Mouse (Mus musculus) hindbrain, embryonic 13.5 days (tissue): Measurements from ENCODE around the gene Ypel2. TPM values are rescaled to one million over a fixed set of nuclear protein-coding genes. Genes with fewer than 3 reads are reported as not detected.

Experiments
- ATAC-seq: fragments of 200-750 bp; cut with Nextera tagmentation; 2 replicates; pipeline ENCODE4 v1.8.0; 2017; ENCODE audit warnings: moderate TSS enrichment; ENCODE audit not compliant: low FRiP score
- H3K27ac ChIP-seq: fragments of 300-500 bp; sonication (generic); 2 replicates; pipeline ENCODE4 v1.5.1; 2015; ENCODE audit warnings: inconsistent platforms, mild to moderate bottlenecking, moderate library complexity
- H3K27me3 ChIP-seq: fragments of 300-500 bp; sonication (generic); 2 replicates; pipeline ENCODE4 v1.6.1; 2015; ENCODE audit warnings: mild to moderate bottlenecking, inconsistent platforms
- H3K36me3 ChIP-seq: fragments of 300-500 bp; sonication (generic); 2 replicates; pipeline ENCODE4 v1.6.1; 2015; ENCODE audit warnings: mild to moderate bottlenecking, inconsistent platforms
- H3K4me1 ChIP-seq: fragments of 300-500 bp; sonication (generic); replicated peaks from 2 replicates; pipeline ENCODE4 v1.6.1; 2015; ENCODE audit warnings: inconsistent platforms
- H3K4me2 ChIP-seq: fragments of 300-500 bp; sonication (generic); 2 replicates; pipeline ENCODE4 v1.6.1; 2015; ENCODE audit warnings: inconsistent platforms, mild to moderate bottlenecking, moderate library complexity
- H3K4me3 ChIP-seq: fragments of 300-500 bp; sonication (generic); 2 replicates; pipeline ENCODE4 v1.5.1; 2015; ENCODE audit warnings: mild to moderate bottlenecking, inconsistent platforms
- H3K9ac ChIP-seq: fragments of 300-500 bp; sonication (generic); 2 replicates; pipeline ENCODE4 v1.6.1; 2015; ENCODE audit warnings: mild to moderate bottlenecking, inconsistent platforms
- H3K9me3 ChIP-seq: fragments of 300-500 bp; sonication (generic); 2 replicates; pipeline ENCODE4 v1.6.1; 2016; ENCODE audit warnings: inconsistent platforms
- WGBS: fragments of 180-500 bp; shearing (Covaris S2); methylation state at CpG from one replicate; pipeline ENCODE4 v1.1.7; 2015; 5-methylcytosine and 5-hydroxymethylcytosine counted together
- polyA plus RNA-seq: library from polyadenylated mRNA; unstranded; fragments of >200 nt; fragmentation: Nextera tagmentation; extraction: Ambion mirVana; gene quantifications from 2 replicates; pipeline ENCODE4 v1.2.1, GENCODE M21; 2015

The Ypel2 gene
- polyA plus RNA-seq, 1 experiment from 2014 or later, result 4.7 TPM

DNA sequence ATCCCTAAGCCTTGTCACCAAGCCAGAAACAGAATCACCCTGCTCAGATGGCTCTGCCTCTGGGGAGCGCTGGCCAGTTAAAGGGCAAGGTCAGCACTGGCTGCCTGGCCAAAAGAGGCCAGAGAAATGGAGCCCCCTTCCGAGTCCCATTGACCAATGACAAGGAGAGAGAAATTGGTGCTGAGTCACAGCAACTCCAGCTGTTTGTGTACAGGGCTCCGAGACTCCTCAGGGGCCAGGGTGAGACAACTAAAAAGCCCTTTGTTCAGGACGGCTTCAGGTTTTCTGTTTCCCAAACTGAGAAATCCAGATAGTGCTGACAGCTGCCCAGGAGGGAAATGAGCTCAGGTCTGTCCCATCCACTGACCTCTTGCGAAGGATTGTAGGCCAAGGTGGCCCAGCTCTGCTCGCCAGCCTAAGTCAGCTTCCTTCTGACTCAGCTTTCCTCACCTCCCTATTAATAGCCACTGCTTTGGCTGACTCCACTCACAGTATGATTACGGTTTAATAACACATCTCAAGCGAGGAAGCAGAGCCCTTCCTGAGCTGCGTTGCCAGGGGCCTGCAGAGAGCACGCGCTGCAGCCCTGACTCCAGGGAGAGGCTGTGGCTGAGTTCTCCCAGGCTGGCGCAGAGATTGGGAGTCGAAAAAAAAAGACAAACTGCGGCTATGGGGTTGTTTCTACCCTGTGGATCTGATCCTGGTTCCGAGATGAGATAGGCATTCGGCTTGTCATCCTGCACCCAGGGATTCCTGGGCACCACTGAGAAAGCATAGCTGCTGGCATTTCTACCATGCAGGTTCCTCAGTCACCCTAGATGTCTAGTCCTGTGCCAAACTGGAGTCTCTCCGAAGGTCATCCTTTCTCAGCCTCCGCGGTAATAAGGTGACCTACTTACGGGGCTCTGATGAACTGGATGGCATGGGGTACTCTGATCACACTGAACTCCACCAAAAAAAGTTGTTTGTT is 73.1 kb downstream of the Ypel2 start:
- no peak for ATAC-seq
- Histone ChIP-seq H3K4me1 (peaks cover 10% of the 10 kb centered on the region; the same call in 1 of the 2 replicates), H3K36me3 (no peaks in the 10 kb centered on the region), H3K4me2 (no peak overlapping the region), H3K9ac (0 out of 2 replicates have a peak overlapping the region, but pooled peaks have one; percentile 10), H3K27ac (peak overlapping the region; percentile 52), H3K9me3 (no peaks in the 10 kb centered on the region), H3K4me3 (no peak overlapping the region), H3K27me3 (no peaks in the 10 kb centered on the region)
- WGBS, result 60% methylated on average over 20 of the region's 20 CpGs

GRCm38 (mm10) chr11:86919468-86919867 is 74.0 kb downstream of the Ypel2 start:
- Histone ChIP-seq H3K4me3 (no peak overlapping the region), H3K9me3 (no peaks in the 10 kb centered on the region), H3K36me3 (no peaks in the 10 kb centered on the region), H3K27me3 (no peaks in the 10 kb centered on the region), H3K27ac (no peak overlapping the region), H3K9ac (no peak overlapping the region), H3K4me2 (no peak overlapping the region), H3K4me1 (peaks cover 10% of the 10 kb centered on the region; the same call in 1 of the 2 replicates)
- 86% methylated on average over 7 of the region's 7 CpGs for WGBS
- ATAC-seq, result no peak

GRCm38 (mm10) chr11:86917536-86917935 is 76.0 kb downstream of the Ypel2 start:
- H3K9ac ChIP-seq, result no peak overlapping the region
- WGBS, result 87% methylated on average over 2 of the region's 2 CpGs
- ATAC-seq, result no peak
- H3K27me3 ChIP-seq, result no peaks in the 10 kb centered on the region
- no peak overlapping the region for H3K4me2 ChIP-seq
- H3K4me3 ChIP-seq, result no peak overlapping the region
- peaks cover 10% of the 10 kb centered on the region; the same call in 1 of the 2 replicates for H3K4me1 ChIP-seq
- no peak overlapping the region for H3K27ac ChIP-seq
- no peaks in the 10 kb centered on the region for H3K9me3 ChIP-seq
- H3K36me3 ChIP-seq, result no peaks in the 10 kb centered on the region

DNA sequence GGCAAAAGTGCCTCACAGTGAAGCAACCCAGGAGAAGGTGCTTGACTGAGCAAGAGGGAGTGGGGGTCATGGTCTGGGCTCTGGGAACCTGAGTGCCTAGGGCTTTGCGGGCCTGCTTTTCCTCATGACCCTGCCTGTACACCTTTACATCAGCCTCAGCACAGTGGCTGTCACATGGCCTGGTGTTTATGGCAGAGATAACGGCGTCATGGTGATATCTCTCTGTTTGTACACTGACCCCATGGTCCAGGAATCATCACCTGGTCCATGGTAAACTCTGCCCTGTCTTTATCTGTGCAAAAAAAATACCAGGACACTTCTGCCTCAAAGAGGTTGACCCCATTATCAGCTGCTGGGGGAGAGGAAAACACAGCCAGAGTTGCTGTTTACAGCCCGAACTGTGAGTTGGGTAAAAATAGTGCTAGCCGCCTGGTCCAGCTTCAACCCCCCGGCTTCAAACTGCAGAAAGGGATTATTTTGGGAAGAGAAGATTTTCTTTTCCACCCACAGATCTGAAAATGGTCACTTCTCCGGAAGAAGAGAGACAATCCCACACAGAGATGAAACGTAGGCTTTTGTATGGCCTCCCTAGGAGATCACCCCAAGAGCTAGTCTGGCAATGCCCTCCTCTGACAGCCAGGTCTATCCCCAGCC is 76.8 kb downstream of the Ypel2 start:
- Histone ChIP-seq H3K27ac (no peak overlapping the region), H3K27me3 (no peaks in the 10 kb centered on the region), H3K4me2 (no peak overlapping the region), H3K9me3 (no peaks in the 10 kb centered on the region), H3K9ac (no peak overlapping the region), H3K36me3 (no peaks in the 10 kb centered on the region), H3K4me1 (peaks cover 10% of the 10 kb centered on the region; the same call in 1 of the 2 replicates), H3K4me3 (no peak overlapping the region)
- ATAC-seq, result no peak
- WGBS, result 81% methylated on average over 8 of the region's 8 CpGs

DNA sequence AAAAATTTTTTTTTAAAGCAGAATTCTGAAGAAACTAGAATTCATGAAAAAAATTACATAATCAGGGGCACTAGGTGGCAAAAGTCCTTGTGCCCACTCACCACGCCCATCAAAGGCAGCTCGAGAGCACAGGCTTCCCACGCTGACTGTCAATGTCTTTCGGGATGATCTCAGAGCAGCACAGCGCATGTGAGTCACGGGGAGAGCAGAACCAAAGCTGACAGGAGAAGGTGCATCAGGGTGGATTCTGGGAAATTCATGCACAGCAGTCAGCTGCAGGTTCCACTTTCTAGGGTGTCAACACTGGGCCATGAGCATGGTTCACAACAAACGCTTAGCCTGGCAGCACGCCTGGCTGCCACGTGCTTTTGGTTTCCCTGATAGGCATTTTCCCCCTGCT is 79.2 kb downstream of the Ypel2 start:
- ATAC-seq, result no peak
- H3K36me3 ChIP-seq, result no peaks in the 10 kb centered on the region
- 85% methylated on average over 9 of the region's 9 CpGs for WGBS

DNA sequence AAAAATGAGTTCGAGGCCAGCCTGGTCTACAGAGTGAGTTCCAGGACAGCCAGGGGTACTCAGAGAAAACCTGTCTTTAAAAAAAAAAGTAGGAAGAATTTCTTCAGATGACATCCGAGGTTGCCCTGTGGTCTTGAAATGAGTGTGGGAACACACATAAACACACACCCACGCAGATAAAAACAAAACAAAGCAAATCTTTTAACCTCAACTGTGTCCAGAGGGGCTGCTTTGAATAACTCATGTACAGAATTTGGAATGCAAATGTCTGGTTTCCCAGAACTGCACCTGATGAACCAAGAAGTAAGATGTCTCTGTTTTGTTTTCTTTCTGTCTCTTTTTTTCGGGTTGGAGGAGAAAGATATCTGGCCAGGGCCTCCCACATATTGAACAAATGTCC is 83.3 kb downstream of the Ypel2 start:
- Histone ChIP-seq H3K9me3 (no peaks in the 10 kb centered on the region), H3K9ac (no peak overlapping the region), H3K27ac (no peak overlapping the region), H3K4me2 (no peak overlapping the region), H3K27me3 (no peaks in the 10 kb centered on the region), H3K36me3 (no peaks in the 10 kb centered on the region), H3K4me3 (no peak overlapping the region), H3K4me1 (no peaks in the 10 kb centered on the region)
- no peak for ATAC-seq
- 87% methylated on average over 4 of the region's 4 CpGs for WGBS

More for the DNA sequence above, 79.2 kb downstream of the Ypel2 start:
- H3K9ac ChIP-seq, result no peak overlapping the region
- no peak overlapping the region for H3K4me3 ChIP-seq
- H3K27ac ChIP-seq, result no peak overlapping the region
- H3K27me3 ChIP-seq, result no peaks in the 10 kb centered on the region
- H3K4me2 ChIP-seq, result no peak overlapping the region
- H3K4me1 ChIP-seq, result no peaks in the 10 kb centered on the region
- no peaks in the 10 kb centered on the region for H3K9me3 ChIP-seq

DNA sequence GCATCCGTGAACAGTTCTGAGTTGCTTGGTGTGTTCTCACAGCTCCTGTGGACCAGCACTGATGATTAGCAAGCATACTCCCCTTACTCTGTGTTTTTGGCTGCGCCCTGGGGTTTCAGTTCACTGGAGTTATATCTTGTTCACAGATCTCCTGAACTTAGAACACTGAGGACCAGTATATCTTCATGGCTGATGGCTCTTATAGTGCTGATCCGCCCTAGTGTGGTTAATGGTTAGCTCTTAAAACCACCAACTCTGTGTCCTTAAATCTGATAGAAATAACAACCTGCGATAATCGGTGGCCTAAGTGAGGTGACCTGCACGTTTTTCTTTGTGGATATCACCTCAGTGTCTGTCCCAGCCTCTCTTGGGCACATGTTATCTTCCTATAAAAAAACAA is 84.5 kb downstream of the Ypel2 start:
- Histone ChIP-seq H3K27me3 (no peaks in the 10 kb centered on the region), H3K4me3 (no peak overlapping the region), H3K9me3 (no peaks in the 10 kb centered on the region), H3K27ac (no peak overlapping the region), H3K9ac (no peak overlapping the region), H3K4me1 (no peaks in the 10 kb centered on the region), H3K36me3 (no peaks in the 10 kb centered on the region), H3K4me2 (no peak overlapping the region)
- 83% methylated on average over 6 of the region's 6 CpGs for WGBS
- no peak for ATAC-seq

DNA sequence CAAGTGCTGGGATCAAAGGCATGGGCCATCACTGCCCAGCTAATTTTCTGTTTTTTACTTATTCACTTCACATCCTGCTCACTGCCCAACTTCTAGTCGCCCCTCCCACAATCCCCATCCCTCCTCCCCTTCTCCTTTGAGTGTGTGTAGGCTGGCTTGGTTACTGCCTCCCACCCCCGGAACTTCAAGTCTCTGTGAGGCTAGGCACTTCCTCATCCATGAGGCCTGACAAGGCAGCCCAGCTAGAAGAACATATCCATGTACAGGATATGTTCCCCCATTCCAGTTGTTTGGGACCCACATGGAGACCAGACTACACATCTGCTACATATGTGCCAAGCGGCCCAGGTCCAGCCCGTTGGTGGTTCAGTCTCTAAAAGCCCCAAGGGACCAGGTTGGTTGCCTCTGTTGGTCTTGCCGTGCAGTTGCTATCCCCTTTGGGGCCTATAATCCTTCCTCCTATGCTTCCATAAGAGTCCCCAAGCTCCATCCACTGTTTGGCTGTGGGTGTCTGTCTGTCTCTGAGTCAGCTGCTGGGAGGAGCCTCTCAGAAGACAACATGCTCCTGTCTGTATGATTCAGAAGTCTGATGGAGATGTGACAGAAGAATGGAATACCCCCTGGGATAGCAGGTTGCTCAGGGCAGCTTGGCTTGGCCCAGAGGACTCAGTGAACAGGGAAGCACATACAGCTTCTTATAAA is 85.5 kb downstream of the Ypel2 start:
- no peaks in the 10 kb centered on the region for H3K27me3 ChIP-seq
- no peaks in the 10 kb centered on the region for H3K9me3 ChIP-seq
- ATAC-seq, result no peak
- no peak overlapping the region for H3K9ac ChIP-seq
- no peak overlapping the region for H3K4me3 ChIP-seq
- H3K36me3 ChIP-seq, result no peaks in the 10 kb centered on the region
- H3K27ac ChIP-seq, result no peak overlapping the region
- 83% methylated on average over 5 of the region's 5 CpGs for WGBS
- no peak overlapping the region for H3K4me2 ChIP-seq
- H3K4me1 ChIP-seq, result no peaks in the 10 kb centered on the region

GRCm38 (mm10) chr11:86906767-86907662 is 86.5 kb downstream of the Ypel2 start:
- no peak for ATAC-seq
- Histone ChIP-seq H3K4me2 (no peak overlapping the region), H3K9me3 (no peaks in the 10 kb centered on the region), H3K27me3 (no peaks in the 10 kb centered on the region), H3K4me1 (no peaks in the 10 kb centered on the region), H3K27ac (no peak overlapping the region), H3K9ac (no peak overlapping the region), H3K36me3 (no peaks in the 10 kb centered on the region), H3K4me3 (no peak overlapping the region)
- WGBS, result 92% methylated on average over 11 of the region's 11 CpGs

DNA sequence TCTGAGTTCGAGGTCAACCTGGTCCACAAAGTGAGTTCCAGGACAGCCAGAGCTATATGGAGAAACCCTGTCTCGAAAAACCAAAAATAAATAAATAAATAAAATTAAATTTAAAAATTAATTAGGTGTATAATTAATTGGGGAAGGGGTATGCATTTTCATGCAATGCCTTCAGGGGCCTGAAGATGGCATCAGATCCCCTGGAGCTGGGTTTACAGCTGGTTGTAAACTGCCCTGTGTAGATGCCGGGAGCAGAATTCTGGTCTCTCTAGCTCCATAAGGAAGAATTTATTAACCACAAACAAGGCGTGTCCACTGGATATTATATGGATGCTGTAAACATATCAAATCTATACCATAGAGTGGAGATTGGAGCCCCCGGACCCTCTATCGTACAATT is 87.2 kb downstream of the Ypel2 start:
- WGBS, result 91% methylated on average over 6 of the region's 6 CpGs
- Histone ChIP-seq H3K4me1 (no peaks in the 10 kb centered on the region), H3K27ac (no peak overlapping the region), H3K27me3 (no peaks in the 10 kb centered on the region), H3K9me3 (no peaks in the 10 kb centered on the region), H3K36me3 (no peaks in the 10 kb centered on the region), H3K9ac (no peak overlapping the region), H3K4me2 (no peak overlapping the region), H3K4me3 (no peak overlapping the region)
- no peak for ATAC-seq

- Histone ChIP-seq H3K9ac (no peak overlapping the region), H3K9me3 (no peaks in the 10 kb centered on the region), H3K4me2 (no peak overlapping the region), H3K36me3 (no peaks in the 10 kb centered on the region), H3K27me3 (no peaks in the 10 kb centered on the region), H3K4me1 (no peaks in the 10 kb centered on the region), H3K27ac (no peak overlapping the region), H3K4me3 (no peak overlapping the region)
- WGBS, result 90% methylated on average over 2 of the region's 2 CpGs
- ATAC-seq, result no peak
These were observed 88.2 kb downstream of the Ypel2 start for GRCm38 (mm10) chr11:86905261-86905660.
